Mouse (Mus musculus) erythroblast, embryonic 14.5 days (primary cell): Measurements from ENCODE around the gene Aff3. TPM values are rescaled to one million over a fixed set of nuclear protein-coding genes. Genes with fewer than 3 reads are reported as not detected.

Experiments
- H3K27me3 ChIP-seq: 2 replicates; pipeline ENCODE4 v1.6.1; 2012; ENCODE audit warnings: inconsistent platforms; ENCODE audit not compliant: control insufficient read depth
- H3K36me3 ChIP-seq: 2 replicates; pipeline ENCODE4 v1.6.1; 2012; ENCODE audit warnings: mild to moderate bottlenecking, inconsistent platforms; ENCODE audit not compliant: control insufficient read depth
- H3K4me1 ChIP-seq: 2 replicates; pipeline ENCODE4 v1.6.1; 2012; ENCODE audit warnings: inconsistent platforms; ENCODE audit not compliant: control insufficient read depth
- H3K4me3 ChIP-seq: replicated peaks from 2 replicates; pipeline ENCODE3; 2012; ENCODE audit warnings: moderate library complexity, mild to moderate bottlenecking, inconsistent platforms
- H3K9me3 ChIP-seq: 2 replicates; pipeline ENCODE4 v1.6.1; 2012; ENCODE audit warnings: low read length, inconsistent platforms, mixed read lengths; ENCODE audit not compliant: control insufficient read depth
- GATA1 ChIP-seq: IDR thresholded peaks from 2 replicates; pipeline ENCODE4 v1.6.1; 2012; ENCODE audit warnings: low read length, inconsistent platforms, mixed read lengths
- TAL1 ChIP-seq: IDR thresholded peaks from 3 replicates; pipeline ENCODE4 v1.6.1; 2012; ENCODE audit warnings: low read length, inconsistent platforms, mixed read lengths
- polyA plus RNA-seq: library from polyadenylated mRNA; stranded (reverse); fragments of >175 nt; gene quantifications from 2 replicates; pipeline ENCODE4 v1.2.3, GENCODE M21; 2012

The Aff3 gene
- polyA plus RNA-seq, 1 experiment, result 0.02 TPM

DNA sequence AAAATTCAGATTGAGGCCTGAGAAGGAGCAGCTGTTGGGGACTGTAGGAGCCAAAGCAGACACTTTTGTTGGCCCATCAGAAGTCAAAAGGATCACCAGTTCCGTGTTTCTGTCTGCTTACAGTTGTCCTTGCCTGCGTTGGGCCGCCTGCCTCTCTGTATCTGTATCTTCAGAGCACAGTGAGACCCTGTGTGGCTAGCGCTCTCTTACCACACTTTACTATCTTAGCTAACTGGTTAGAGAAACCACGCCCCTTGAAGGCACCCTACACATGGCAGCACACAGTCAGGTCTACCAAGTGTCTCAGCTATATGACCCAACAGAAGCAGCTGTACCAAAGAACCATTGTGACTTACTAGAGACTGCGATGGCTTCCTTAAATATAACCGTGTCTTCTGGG is 30.7 kb downstream of the Aff3 start:
- Histone ChIP-seq H3K4me1 (no peaks in the 10 kb centered on the region), H3K9me3 (no peaks in the 10 kb centered on the region), H3K4me3 (no peak overlapping the region), H3K27me3 (peaks cover 21% of the 10 kb centered on the region), H3K36me3 (no peaks in the 10 kb centered on the region)
- TF ChIP-seq TAL1 (no peak), GATA1 (no peak)

DNA sequence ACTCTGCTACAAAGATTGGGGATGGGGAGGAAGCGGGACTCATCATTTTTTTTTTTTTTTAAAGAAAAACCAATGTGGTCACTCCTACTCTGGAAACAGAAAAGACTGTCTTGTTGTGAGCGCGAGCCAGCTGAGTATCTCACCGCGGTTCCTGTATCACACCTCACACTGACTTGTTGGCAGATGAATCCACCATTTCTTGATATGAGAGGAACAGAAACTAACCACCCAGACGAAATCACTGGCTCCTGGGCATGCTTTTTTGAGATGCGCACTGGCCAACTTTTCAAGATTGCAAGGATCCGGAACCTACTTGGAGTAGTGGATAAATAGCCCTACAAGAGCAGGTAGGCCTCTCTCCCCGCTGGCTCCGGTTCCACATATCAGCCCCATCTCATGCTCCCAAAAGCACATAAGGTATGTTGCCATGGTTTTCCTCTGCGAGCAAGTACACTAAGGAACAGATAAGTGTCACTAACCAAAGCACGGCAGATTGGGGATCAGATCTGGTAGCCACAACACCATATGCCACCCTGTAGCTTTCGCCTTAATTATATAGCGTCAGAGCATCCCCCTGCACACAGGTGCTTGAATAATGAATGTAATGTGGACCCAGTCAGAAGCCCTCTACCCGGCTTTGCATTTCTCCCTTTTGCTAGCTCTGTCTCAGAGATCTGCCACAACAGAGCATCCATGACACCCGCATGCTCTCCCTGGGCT is 32.1 kb downstream of the Aff3 start:
- Histone ChIP-seq H3K4me3 (no peak overlapping the region), H3K9me3 (no peaks in the 10 kb centered on the region), H3K27me3 (peaks cover 36% of the 10 kb centered on the region), H3K36me3 (no peaks in the 10 kb centered on the region), H3K4me1 (no peaks in the 10 kb centered on the region)
- TF ChIP-seq GATA1, result no peak
- no peak for TF ChIP-seq TAL1

DNA sequence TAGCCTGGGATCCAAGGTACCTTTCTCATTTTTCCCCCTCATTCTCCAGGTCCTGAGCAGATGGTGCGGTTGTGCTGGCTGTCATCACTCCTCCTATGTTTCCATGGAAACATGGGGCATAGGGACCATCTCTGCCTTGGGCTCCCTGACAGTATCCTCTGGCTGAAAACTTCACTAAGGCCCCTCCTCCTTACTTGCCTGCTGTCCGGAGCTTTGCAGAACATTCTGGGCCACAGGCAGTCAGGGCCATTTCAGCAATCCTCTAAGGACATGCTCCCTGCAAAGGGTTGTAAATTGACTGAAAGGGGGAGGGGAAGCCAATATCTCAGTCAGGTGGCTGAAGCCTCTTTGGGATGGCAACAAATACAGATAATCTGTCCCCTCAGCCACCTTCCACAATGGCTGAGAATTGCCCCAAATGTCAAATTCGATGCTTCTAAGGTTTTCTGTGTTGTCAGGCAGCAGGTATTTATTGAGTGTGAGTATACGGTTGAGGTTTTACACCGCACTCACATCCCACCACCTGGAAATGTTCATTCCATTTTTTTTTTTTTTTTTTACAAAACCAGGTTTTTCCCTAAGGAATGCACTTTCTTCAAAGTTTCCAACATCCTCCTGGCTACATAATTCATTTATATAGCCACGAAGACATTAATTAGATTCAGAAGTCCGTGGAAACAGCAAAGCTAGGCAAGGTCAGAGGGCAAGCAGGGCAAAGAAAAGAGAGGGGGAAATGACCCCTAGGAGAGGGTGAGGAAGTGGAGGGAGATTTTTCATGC is 33.1 kb downstream of the Aff3 start:
- Histone ChIP-seq H3K4me1 (no peaks in the 10 kb centered on the region), H3K9me3 (no peaks in the 10 kb centered on the region), H3K4me3 (no peak overlapping the region), H3K36me3 (no peaks in the 10 kb centered on the region), H3K27me3 (peaks cover 45% of the 10 kb centered on the region)
- TF ChIP-seq TAL1 (no peak), GATA1 (no peak)

DNA sequence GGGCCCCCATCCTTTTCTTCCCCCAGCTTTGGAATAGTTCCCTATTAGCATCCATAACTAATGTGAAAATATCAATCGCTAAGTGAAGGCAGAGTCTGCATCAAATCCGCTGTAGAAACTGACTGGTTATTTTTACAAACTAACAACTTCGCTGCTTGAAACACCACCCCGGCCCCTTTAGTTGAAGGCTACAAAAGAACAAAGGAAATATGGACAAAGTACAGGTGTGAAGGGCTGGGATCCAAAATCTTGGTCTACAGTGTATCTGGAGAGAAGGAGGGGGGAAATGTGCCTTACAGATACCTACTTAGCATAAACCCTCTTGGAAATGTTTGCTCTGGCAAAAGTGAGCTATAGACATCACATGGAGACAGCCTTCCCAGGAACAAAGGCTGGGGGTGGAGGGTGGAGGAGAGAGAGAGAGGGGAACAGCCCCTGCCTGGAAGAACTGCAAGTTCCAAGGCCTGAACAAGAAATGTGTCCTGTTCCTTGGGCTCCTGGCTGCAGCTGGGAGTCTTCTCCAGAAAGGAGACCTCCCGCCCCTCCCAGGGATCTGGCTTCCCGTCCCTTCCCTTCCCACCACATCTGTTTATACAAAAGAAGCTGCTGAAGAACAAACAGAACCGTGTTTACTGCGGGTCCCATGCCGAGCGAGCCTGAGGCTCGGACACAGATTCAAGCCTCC is 35.7 kb downstream of the Aff3 start:
- no peak for TF ChIP-seq GATA1
- no peak for TF ChIP-seq TAL1
- no peaks in the 10 kb centered on the region for H3K4me1 ChIP-seq
- H3K36me3 ChIP-seq, result no peaks in the 10 kb centered on the region
- H3K4me3 ChIP-seq, result no peak overlapping the region
- H3K9me3 ChIP-seq, result no peaks in the 10 kb centered on the region
- peaks cover 62% of the 10 kb centered on the region for H3K27me3 ChIP-seq

DNA sequence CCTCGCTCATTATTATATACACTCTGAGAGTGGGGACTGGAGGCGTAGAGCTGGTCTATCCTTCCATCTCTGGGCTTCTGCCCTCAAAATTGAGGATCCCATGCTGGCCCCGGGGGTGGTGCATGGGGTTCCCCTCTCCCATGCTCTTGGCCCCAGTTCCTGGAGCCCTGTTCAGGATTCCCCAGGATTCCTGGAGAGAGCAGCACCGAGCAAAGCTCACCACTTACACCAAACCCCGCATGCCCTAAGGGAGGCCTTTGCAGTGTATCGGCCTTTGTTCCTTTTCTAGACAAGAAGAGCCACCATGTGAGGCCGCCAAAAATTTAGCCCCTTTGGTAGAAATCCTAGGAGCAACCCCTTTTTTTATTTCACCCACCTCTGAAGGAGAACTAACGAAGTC is 36.3 kb downstream of the Aff3 start:
- H3K27me3 ChIP-seq, result peaks cover 62% of the 10 kb centered on the region

DNA sequence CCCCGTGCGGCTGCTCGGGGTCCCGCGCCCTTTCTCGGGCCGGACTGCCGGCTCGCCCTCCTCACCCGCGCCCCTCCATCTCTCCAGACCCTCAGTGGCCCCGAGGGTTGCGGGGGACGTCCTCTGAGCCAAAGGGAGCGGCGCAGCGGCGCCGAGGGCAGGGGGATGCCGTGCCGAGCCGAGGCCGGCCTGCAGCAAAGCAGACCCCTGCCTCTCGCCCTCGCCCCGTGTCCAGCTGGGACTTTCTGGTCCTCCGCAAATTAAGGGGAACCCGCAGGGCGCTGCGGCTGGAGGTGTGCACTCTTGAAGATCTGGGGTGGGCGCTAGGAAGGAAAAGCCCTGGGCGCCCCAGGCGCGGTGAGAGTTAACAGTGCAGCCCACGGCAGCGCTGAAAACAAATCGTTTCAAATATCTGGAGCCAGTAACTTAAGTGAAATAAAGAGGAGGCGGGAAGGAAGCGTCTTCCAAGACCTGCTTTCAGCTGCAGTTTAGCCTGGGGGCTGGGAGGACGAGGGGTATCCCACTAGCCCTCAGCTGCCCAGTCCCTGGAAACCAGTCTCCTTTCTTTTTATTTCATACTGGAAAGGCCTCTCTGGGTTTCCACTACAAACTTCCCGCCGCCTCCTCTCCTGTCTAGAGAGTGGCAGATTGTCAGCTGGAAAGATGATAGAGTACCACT is 36.9 kb downstream of the Aff3 start:
- TF ChIP-seq GATA1 (no peak), TAL1 (no peak)
- H3K4me3 ChIP-seq, result peak overlapping the region; percentile 22
- H3K4me1 ChIP-seq, result no peaks in the 10 kb centered on the region
- peaks cover 65% of the 10 kb centered on the region for H3K27me3 ChIP-seq
- H3K9me3 ChIP-seq, result no peaks in the 10 kb centered on the region
- H3K36me3 ChIP-seq, result no peaks in the 10 kb centered on the region

More for the DNA sequence above, 36.3 kb downstream of the Aff3 start:
- Histone ChIP-seq H3K36me3 (no peaks in the 10 kb centered on the region), H3K9me3 (no peaks in the 10 kb centered on the region), H3K4me3 (no peak overlapping the region), H3K4me1 (no peaks in the 10 kb centered on the region)
- TF ChIP-seq TAL1 (no peak), GATA1 (no peak)

DNA sequence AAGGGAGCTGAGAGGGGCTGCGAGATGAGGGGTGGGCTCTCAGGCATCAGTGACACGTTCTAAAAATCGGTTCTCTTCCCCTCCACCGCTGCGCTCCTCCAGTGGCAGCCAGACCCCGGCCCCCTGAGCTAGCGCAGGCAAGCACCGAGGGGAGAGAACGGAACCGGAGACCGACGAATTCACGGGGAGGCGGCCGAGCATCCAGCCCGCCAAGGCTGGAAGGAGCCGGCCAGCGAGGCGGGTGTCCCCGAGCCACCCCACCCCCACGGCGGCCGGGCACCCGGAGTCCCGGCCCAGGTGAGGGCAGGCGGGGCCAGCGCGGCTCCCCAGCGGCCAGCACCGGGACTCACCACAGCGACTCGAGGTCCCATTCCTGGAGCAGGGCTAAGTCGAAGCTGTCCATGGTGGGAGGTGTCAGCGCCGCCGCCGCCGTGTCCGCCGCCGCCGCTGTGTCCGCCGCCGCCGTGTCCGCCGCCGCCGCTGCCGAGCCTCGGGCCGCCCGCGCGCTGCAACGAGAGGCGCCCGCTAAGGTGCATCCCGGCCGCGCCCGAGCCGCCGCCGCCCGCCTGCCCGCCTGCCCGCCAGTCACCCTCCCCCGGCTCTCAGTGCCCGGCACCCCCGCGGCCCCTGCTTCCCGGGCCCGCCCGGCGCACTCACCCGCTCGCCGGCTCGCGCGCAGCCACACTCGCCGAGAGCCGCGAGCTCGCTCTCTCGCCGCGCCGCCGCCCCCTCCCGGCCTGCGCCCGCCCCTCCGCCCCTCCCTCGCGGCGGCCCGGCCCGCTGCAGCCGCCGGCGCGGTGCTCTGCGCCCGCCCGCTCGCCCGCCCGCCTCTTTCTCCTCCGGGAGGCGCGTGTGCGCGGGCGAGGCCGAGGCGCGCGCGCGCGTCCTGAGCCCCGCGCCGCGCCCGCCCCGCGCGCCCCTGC is 37.8 kb downstream of the Aff3 start:
- peak overlapping the region; percentile 18 for H3K4me3 ChIP-seq
- no peak for TF ChIP-seq GATA1
- TF ChIP-seq TAL1, result no peak

DNA sequence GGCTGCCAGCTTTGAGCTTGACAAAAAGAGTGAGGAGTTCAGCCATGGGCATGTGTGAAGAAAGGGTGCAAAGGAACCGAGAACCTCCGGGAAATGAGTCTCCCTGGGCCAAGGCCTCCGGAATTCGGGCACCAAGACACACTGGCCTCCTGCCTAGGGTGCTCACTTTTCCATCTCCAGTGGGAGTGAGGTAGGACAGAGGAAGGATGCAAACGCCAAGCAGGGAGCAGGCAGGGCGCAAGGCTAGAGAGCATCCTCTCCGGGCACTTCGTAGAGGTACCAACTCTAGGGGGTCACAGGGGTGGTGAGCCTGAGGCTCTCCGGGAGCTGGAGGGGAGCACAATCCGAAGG is 38.4 kb downstream of the Aff3 start:
- H3K9me3 ChIP-seq, result no peaks in the 10 kb centered on the region
- TF ChIP-seq TAL1 (no peak), GATA1 (no peak)
- H3K4me3 ChIP-seq, result no peak overlapping the region
- H3K4me1 ChIP-seq, result no peaks in the 10 kb centered on the region
- no peaks in the 10 kb centered on the region for H3K36me3 ChIP-seq
- peaks cover 61% of the 10 kb centered on the region for H3K27me3 ChIP-seq

More for the DNA sequence above, 37.8 kb downstream of the Aff3 start:
- H3K4me1 ChIP-seq, result no peaks in the 10 kb centered on the region
- no peaks in the 10 kb centered on the region for H3K9me3 ChIP-seq
- no peaks in the 10 kb centered on the region for H3K36me3 ChIP-seq
- peaks cover 65% of the 10 kb centered on the region for H3K27me3 ChIP-seq
